Mouse (Mus musculus) lung, embryonic 15.5 days (tissue): ENCODE results near the gene Dnm3. TPM values are rescaled to one million over a fixed set of nuclear protein-coding genes. Genes with fewer than 3 reads are reported as not detected.

Experiments
- ATAC-seq: fragments of 200-750 bp; cut with Nextera tagmentation; 2 replicates; pipeline ENCODE4 v1.8.0; 2017; ENCODE audit warnings: moderate number of reproducible peaks, borderline replicate concordance; ENCODE audit not compliant: low FRiP score, low TSS enrichment; ENCODE audit errors: extremely low read depth
- H3K27ac ChIP-seq: fragments of 300-500 bp; sonication (generic); 2 replicates; pipeline ENCODE4 v1.5.1; 2015; ENCODE audit warnings: moderate library complexity, mild to moderate bottlenecking, inconsistent platforms
- H3K27me3 ChIP-seq: fragments of 300-500 bp; sonication (generic); 2 replicates; pipeline ENCODE4 v1.6.1; 2015; ENCODE audit warnings: inconsistent platforms
- H3K36me3 ChIP-seq: fragments of 300-500 bp; sonication (generic); 2 replicates; pipeline ENCODE4 v1.6.1; 2015; ENCODE audit warnings: inconsistent platforms
- H3K4me1 ChIP-seq: fragments of 300-500 bp; sonication (generic); 2 replicates; pipeline ENCODE4 v1.6.1; 2015; ENCODE audit warnings: inconsistent platforms
- H3K4me2 ChIP-seq: fragments of 300-500 bp; sonication (generic); 2 replicates; pipeline ENCODE4 v1.6.1; 2015; ENCODE audit warnings: inconsistent platforms, mild to moderate bottlenecking, moderate library complexity
- H3K4me3 ChIP-seq: fragments of 300-500 bp; sonication (generic); 2 replicates; pipeline ENCODE4 v1.5.1; 2015; ENCODE audit warnings: mild to moderate bottlenecking, inconsistent platforms
- H3K9ac ChIP-seq: fragments of 300-500 bp; sonication (generic); 2 replicates; pipeline ENCODE4 v1.6.1; 2015; ENCODE audit warnings: inconsistent platforms
- H3K9me3 ChIP-seq: fragments of 300-500 bp; sonication (generic); 2 replicates; pipeline ENCODE4 v1.6.1; 2016; ENCODE audit warnings: inconsistent platforms
- WGBS: fragments of 180-500 bp; shearing (Covaris S2); methylation state at CpG from one replicate; pipeline ENCODE4 v1.1.7; 2015; 5-methylcytosine and 5-hydroxymethylcytosine counted together
- polyA plus RNA-seq: library from polyadenylated mRNA; unstranded; fragments of >200 nt; fragmentation: Nextera tagmentation; extraction: Ambion mirVana; gene quantifications from 2 replicates; pipeline ENCODE4 v1.2.1, GENCODE M21; 2015

The Dnm3 gene
- polyA plus RNA-seq, 1 experiment from 2014 or later, result 2.7 TPM

DNA sequence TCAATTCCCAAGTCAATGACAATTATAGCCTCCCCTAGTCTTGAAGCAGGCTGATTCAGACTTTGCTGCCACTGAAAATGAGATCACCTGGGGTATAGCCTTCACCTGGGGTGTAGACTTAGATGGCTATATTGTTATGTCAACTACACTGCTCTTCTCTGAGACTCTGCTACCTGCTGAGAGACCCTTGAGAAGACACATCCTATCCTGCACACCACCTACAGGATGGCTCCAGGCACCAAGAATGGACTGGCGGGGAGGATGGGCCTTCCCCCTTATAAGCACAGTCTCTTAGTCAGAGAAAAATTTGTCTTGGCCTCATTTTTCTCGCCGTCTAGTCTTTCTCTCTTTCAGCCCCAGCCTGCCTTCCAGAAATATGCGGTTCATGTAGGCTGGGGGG lies 123.1 kb downstream of the Dnm3 start:
- H3K36me3 ChIP-seq, result no peaks in the 10 kb centered on the region
- no peak overlapping the region for H3K27ac ChIP-seq
- no peak for ATAC-seq
- H3K4me1 ChIP-seq, result no peaks in the 10 kb centered on the region
- 80% methylated on average over 4 of the region's 4 CpGs for WGBS
- no peak overlapping the region for H3K9ac ChIP-seq
- no peaks in the 10 kb centered on the region for H3K27me3 ChIP-seq
- H3K4me3 ChIP-seq, result no peak overlapping the region
- H3K4me2 ChIP-seq, result no peak overlapping the region
- H3K9me3 ChIP-seq, result no peaks in the 10 kb centered on the region

DNA sequence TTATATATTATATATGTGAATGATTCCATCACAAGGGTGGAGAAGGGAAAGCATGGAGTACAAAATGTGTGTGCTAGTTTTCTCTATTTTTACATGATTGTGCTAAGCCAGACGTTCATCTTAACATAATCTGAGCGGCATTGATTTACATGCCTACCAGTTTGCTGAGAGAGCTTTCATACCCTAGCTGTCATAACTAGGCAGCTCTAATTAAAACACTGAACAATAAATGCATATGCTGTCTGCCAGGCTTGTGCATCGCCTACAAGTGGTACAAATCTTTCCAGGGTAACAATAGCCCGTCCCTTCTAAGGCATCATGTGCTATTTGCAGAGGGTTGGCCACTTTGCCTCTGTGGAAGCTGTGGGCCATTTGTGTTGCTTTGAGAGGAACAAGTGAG lies 124.0 kb downstream of the Dnm3 start:
- Histone ChIP-seq H3K4me3 (no peak overlapping the region), H3K4me1 (no peaks in the 10 kb centered on the region), H3K36me3 (no peaks in the 10 kb centered on the region), H3K9ac (no peak overlapping the region), H3K9me3 (no peaks in the 10 kb centered on the region), H3K27me3 (no peaks in the 10 kb centered on the region), H3K27ac (no peak overlapping the region), H3K4me2 (no peak overlapping the region)
- ATAC-seq, result no peak
- 80% methylated on average over 4 of the region's 4 CpGs for WGBS

GRCm38 (mm10) chr1:162349306-162349705 lies 128.5 kb downstream of the Dnm3 start:
- ATAC-seq, result no peak
- H3K4me1 ChIP-seq, result no peaks in the 10 kb centered on the region
- no peak overlapping the region for H3K4me2 ChIP-seq
- no peaks in the 10 kb centered on the region for H3K9me3 ChIP-seq
- no peak overlapping the region for H3K27ac ChIP-seq
- no peak overlapping the region for H3K9ac ChIP-seq
- no peaks in the 10 kb centered on the region for H3K27me3 ChIP-seq
- H3K4me3 ChIP-seq, result no peak overlapping the region
- no peaks in the 10 kb centered on the region for H3K36me3 ChIP-seq
- WGBS, result 77% methylated on average over 6 of the region's 6 CpGs

DNA sequence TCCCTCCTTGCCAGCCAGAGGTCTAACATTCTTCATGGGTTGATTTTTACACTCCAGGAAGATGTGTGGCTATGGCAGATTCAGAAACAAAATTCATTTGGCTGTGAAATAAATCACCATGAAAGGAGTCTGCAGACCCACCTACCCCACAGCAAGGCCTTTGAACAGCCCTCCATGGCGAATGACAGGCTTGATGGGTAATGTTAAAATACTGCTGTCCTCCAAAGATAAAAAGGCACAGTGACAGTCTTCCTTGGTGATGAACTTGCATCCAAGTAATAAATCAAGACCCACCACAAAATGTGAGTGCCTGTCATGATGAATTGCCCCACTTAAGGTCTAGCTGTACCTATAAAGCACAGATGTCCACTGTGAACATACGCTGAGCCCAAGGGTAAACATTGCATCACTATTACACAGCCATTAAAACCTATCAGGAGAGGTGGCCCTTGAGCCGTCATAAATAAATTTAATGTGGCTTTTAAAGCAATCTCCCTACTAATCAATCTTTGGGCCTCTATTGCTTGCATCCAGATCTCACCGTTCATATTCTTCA lies 131.3 kb downstream of the Dnm3 start:
- Histone ChIP-seq H3K4me2 (no peak overlapping the region), H3K4me1 (no peaks in the 10 kb centered on the region), H3K9ac (no peak overlapping the region), H3K4me3 (no peak overlapping the region), H3K27me3 (no peaks in the 10 kb centered on the region), H3K9me3 (no peaks in the 10 kb centered on the region), H3K27ac (no peak overlapping the region), H3K36me3 (no peaks in the 10 kb centered on the region)
- WGBS, result 73% methylated on average over 4 of the region's 4 CpGs
- ATAC-seq, result no peak

- no peak overlapping the region for H3K9ac ChIP-seq
- 84% methylated on average over 1 of the region's 1 CpGs for WGBS
- no peak for ATAC-seq
- no peaks in the 10 kb centered on the region for H3K27me3 ChIP-seq
- H3K9me3 ChIP-seq, result no peaks in the 10 kb centered on the region
- H3K4me3 ChIP-seq, result no peak overlapping the region
- H3K4me2 ChIP-seq, result no peak overlapping the region
- H3K27ac ChIP-seq, result no peak overlapping the region
- no peaks in the 10 kb centered on the region for H3K4me1 ChIP-seq
- H3K36me3 ChIP-seq, result no peaks in the 10 kb centered on the region
Observed at GRCm38 (mm10) chr1:162337170-162337569, 140.7 kb downstream of the Dnm3 start.

- Histone ChIP-seq H3K4me2 (no peak overlapping the region), H3K9me3 (no peaks in the 10 kb centered on the region), H3K36me3 (no peaks in the 10 kb centered on the region), H3K27me3 (no peaks in the 10 kb centered on the region), H3K9ac (no peak overlapping the region), H3K4me1 (no peaks in the 10 kb centered on the region), H3K4me3 (no peak overlapping the region), H3K27ac (no peak overlapping the region)
- 7% methylated on average over 1 of the region's 1 CpGs for WGBS
- no peak for ATAC-seq
Observed at GRCm38 (mm10) chr1:162336640-162337039, 141.2 kb downstream of the Dnm3 start.

GRCm38 (mm10) chr1:162336224-162336623 lies 141.6 kb downstream of the Dnm3 start:
- no peak for ATAC-seq
- 68% methylated on average over 3 of the region's 3 CpGs for WGBS
- H3K4me2 ChIP-seq, result no peak overlapping the region
- H3K4me1 ChIP-seq, result no peaks in the 10 kb centered on the region
- no peak overlapping the region for H3K27ac ChIP-seq
- H3K4me3 ChIP-seq, result no peak overlapping the region
- H3K36me3 ChIP-seq, result no peaks in the 10 kb centered on the region
- H3K27me3 ChIP-seq, result no peaks in the 10 kb centered on the region
- H3K9me3 ChIP-seq, result no peaks in the 10 kb centered on the region
- no peak overlapping the region for H3K9ac ChIP-seq

DNA sequence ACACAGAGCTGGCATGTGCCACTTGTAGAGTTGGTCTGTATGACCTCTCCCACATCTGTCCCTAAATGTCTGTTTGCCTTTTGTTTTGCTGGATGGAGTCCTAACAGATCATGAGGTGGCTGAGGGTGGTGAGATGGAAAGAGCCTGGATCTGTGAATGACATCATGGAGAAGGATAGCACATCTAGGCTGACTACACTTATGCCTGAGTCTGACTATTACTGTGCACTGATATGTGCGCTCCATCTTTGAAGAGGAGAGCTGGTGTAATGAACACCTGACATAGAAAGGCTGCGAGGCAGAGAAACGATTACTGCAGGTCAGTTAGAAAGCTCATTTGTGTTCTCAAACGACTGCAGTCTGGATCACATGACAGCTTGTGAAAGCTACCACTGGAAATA lies 149.2 kb downstream of the Dnm3 start:
- H3K4me3 ChIP-seq, result no peak overlapping the region
- 48% methylated on average over 4 of the region's 4 CpGs for WGBS

DNA sequence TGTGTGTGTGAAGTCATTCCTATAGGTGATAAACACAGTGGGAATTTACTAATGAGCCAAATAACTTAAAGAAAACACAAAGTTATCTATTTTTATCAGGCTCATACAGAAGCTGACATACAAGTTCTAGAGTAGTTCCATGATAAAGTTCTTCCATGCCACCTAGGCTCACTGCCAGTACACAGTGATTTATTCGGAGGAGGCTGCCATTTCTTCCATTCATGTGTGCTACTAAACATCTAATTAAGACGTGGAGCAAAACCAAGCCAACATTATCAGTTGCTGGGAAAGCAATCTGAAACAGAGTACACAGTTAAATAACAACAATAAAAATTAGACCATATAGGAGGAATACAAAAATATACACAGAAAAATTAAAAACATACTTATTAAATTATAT lies 150.2 kb downstream of the Dnm3 start:
- Histone ChIP-seq H3K27me3 (no peaks in the 10 kb centered on the region), H3K9ac (no peak overlapping the region), H3K4me1 (no peaks in the 10 kb centered on the region), H3K27ac (no peak overlapping the region), H3K4me3 (no peak overlapping the region), H3K9me3 (no peaks in the 10 kb centered on the region), H3K36me3 (no peaks in the 10 kb centered on the region), H3K4me2 (no peak overlapping the region)
- WGBS, result 53% methylated on average over 2 of the region's 2 CpGs
- ATAC-seq, result no peak

More for the DNA sequence above, 149.2 kb downstream of the Dnm3 start:
- no peaks in the 10 kb centered on the region for H3K27me3 ChIP-seq
- no peaks in the 10 kb centered on the region for H3K9me3 ChIP-seq
- no peak overlapping the region for H3K9ac ChIP-seq
- H3K4me1 ChIP-seq, result no peaks in the 10 kb centered on the region
- H3K27ac ChIP-seq, result no peak overlapping the region
- no peak overlapping the region for H3K4me2 ChIP-seq
- no peak for ATAC-seq
- no peaks in the 10 kb centered on the region for H3K36me3 ChIP-seq

DNA sequence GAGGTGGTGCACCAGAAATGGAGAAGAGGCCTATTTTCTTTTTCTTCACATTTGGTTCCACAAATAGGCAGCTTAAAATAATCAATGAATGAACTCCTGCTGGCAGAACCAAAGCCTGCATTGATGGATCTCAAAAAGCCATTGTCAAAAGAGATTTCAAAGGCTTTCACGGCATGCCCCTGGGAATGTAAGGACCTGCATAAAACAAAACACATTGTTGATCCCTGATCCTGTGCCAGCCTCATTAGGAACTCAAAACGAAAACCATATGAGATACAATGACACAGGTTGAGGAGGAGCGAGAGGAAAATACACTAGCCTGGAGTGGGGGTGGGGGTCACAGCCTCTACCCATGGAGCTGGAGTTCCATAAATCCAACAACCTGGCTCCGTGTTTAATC lies 153.4 kb downstream of the Dnm3 start:
- 66% methylated on average over 4 of the region's 4 CpGs for WGBS
- Histone ChIP-seq H3K36me3 (no peaks in the 10 kb centered on the region), H3K4me3 (no peak overlapping the region), H3K27me3 (no peaks in the 10 kb centered on the region), H3K4me1 (no peaks in the 10 kb centered on the region), H3K9me3 (no peaks in the 10 kb centered on the region), H3K4me2 (no peak overlapping the region), H3K9ac (no peak overlapping the region), H3K27ac (no peak overlapping the region)
- no peak for ATAC-seq

- ATAC-seq, result no peak
- H3K27ac ChIP-seq, result no peak overlapping the region
- H3K4me3 ChIP-seq, result no peak overlapping the region
- H3K9ac ChIP-seq, result no peak overlapping the region
- no peaks in the 10 kb centered on the region for H3K4me1 ChIP-seq
- no peaks in the 10 kb centered on the region for H3K27me3 ChIP-seq
- no peaks in the 10 kb centered on the region for H3K36me3 ChIP-seq
- no peaks in the 10 kb centered on the region for H3K9me3 ChIP-seq
- no peak overlapping the region for H3K4me2 ChIP-seq
- WGBS, result 66% methylated on average over 2 of the region's 2 CpGs
Observed at GRCm38 (mm10) chr1:162323142-162323541, 154.7 kb downstream of the Dnm3 start.

DNA sequence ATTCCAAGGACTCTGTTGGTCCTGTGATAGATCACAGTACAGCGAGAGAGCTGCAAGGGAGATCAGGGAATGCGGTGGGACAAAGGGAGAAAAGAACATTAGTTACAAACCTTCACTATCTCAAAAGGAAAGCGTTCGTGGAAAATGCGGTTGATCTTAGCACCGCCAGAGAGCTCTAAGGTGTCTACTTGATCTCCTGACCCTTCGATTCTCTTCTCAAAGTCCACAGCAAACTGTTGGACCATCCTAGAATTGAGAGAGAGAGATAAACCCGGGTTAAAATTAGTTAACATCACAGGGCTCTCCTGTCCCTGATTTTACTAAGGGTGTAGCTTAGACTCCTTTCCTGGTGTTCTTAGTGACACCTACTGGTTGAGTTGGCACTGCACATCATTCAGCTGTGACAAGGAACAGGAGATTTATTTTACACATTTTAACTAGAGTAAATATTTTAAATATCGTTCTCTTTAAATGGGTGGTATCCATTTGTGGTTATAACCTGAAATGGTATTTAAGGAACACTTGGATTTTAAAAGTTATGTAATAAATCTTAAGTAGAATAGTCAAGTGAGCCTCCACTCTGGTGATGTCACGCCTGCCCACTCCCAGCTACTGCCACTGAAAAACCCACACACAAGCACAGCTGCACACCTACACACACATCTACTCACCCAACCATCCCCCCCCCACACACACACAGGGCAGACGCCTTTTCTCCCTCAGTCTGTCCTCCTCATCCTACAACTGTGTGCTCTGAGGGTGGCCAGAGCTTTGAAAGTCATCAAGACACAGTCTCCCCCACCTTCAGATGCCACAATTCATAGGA lies 164.2 kb downstream of the Dnm3 start:
- no peak overlapping the region for H3K27ac ChIP-seq
- H3K4me3 ChIP-seq, result peak overlapping the region; percentile 15; the same call in 1 of the 2 replicates

More for the DNA sequence above, 164.2 kb downstream of the Dnm3 start:
- no peaks in the 10 kb centered on the region for H3K36me3 ChIP-seq
- ATAC-seq, result peak; percentile 84
- H3K4me2 ChIP-seq, result peak overlapping the region; percentile 41
- H3K4me1 ChIP-seq, result no peaks in the 10 kb centered on the region; the same call in 1 of the 2 replicates
- peak overlapping the region; percentile 11; the same call in 1 of the 2 replicates for H3K9ac ChIP-seq
- no peaks in the 10 kb centered on the region for H3K9me3 ChIP-seq
- no peaks in the 10 kb centered on the region for H3K27me3 ChIP-seq
- WGBS, result 17% methylated on average over 11 of the region's 11 CpGs
